Mouse (Mus musculus) G1E (cell line): Measurements from ENCODE around the gene Plg.

Source experiments
- CTCF ChIP-seq: IDR thresholded peaks from 2 replicates; pipeline ENCODE4 v1.5.1; 2012; ENCODE audit warnings: low read depth, low read length, inconsistent platforms, mixed read lengths
- POLR2AphosphoS5 ChIP-seq: IDR thresholded peaks from 2 replicates; pipeline ENCODE4 v1.6.1; 2012; ENCODE audit warnings: low read depth, low read length, inconsistent platforms; ENCODE audit not compliant: insufficient replicate concordance

DNA sequence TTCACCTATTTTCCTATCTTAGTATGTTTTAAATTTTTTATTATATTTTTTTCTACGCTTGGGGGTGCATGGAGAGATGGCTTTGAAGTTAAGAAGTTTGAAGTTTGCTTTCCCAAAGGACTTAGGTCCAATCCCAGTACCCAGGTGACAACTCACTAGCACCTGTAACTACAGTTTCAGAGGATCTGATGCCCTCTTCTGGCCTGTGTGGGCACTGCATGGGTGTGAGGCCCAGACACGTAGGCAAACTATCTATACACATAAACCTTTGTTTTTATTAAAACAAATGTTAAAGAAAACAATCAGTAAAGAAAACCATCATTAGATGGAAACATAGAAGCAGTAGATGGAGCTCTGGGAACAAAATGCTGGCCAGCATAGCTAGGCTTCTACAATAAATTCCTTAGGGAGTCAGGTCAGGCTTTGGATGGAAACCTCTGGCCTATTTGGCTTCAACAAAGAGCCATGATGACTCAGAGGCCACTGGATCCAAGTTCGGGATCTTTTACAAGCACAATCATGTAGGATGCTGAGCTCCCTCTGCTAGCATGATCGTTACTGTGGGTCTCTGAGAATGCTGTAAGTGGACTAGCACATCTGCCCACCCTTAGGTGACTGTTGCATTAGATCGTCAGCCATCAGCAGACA lies 76.9 kb downstream of the Plg start:
- TF ChIP-seq CTCF: peak; percentile 67
- no peak for TF ChIP-seq POLR2AphosphoS5
